In the genomic region with DNA sequence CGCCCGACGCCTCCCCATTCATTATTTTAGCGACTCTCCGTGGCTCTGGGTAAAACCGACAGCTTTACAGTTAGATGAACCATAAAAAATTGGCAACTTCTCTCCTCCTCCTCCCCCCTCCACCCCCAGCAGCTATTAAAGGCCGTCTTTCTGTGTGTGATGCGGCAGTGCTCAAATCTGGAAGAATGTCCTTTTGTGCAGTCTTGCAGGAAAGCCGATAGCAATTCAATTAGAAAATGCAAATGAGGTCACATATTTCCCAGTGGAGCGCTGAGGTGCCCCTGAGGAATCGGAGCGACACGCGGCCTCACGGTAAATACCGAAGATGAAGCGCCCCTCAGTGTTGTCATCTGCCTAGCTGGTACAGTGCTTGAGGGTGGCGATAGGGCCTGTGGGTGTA, we compare ENCODE assay signal across 12 mouse cellular contexts.
A peak's percentile ranks its signal among the peaks of the same experiment; 100 is the strongest.
DNase-seq lines count a peak whose midpoint lies in the region; ATAC-seq lines count a peak whose summit lies in the region.
"Had no signal": no experiment of that assay in that cellular context is flagged by ENCODE, and none has a peak within 500 bp of the region (broad histone marks: within the 10 kb centered on the region; RNA-seq: fewer than 3 reads in every experiment).

No protein-coding gene starts in this region.

- H3K9me3 ChIP-seq in neural tube, embryonic 11.5 days (ENCODE audit: control insufficient read depth, low read length) = no peaks in the 10 kb centered on the region
- H3K9me3 ChIP-seq in forebrain, embryonic 15.5 days = no peaks in the 10 kb centered on the region
- no peaks in the 10 kb centered on the region for H3K9me3 ChIP-seq in midbrain, embryonic 12.5 days
- H3K9me3 ChIP-seq in heart, embryonic 11.5 days (replicated peaks; ENCODE audit: control insufficient read depth, low read length) = no peaks in the 10 kb centered on the region
- H3K9me3 ChIP-seq: embryonic facial prominence, embryonic 15.5 days; stomach, embryonic 15.5 days had no signal

- H3K4me1 ChIP-seq in neural tube, embryonic 11.5 days (ENCODE audit: control insufficient read depth, insufficient read depth, low read length) = peaks cover 7% of the 10 kb centered on the region; the same call in 1 of the 2 replicates
- peaks cover 26% of the 10 kb centered on the region for H3K4me1 ChIP-seq in forebrain, embryonic 15.5 days
- peaks cover 32% of the 10 kb centered on the region for H3K4me1 ChIP-seq in midbrain, embryonic 12.5 days
- peaks cover 6% of the 10 kb centered on the region; the same call in 1 of the 2 replicates for H3K4me1 ChIP-seq in heart, embryonic 11.5 days (ENCODE audit: control insufficient read depth, insufficient read depth, low read length)
- H3K4me1 ChIP-seq: stomach, embryonic 15.5 days had no signal

- DNase-seq in neural tube, embryonic 11.5 days (ENCODE audit: low spot score) = peak; percentile 49
- DNase-seq in neural tube, embryonic 10.5 days (ENCODE audit: extremely low spot score, low spot score) = no peak
- DNase-seq in kidney, postnatal 10 days = no peak
- DNase-seq in right cerebral cortex, postnatal 14 days = no peak
- DNase-seq: gastrocnemius, postnatal 36 days; heart, postnatal 36 days; lung, adult 18-20 months had no signal

- 33% methylated on average over 18 of the region's 18 CpGs for WGBS in neural tube, embryonic 11.5 days
- 14% methylated on average over 18 of the region's 18 CpGs for WGBS in forebrain, embryonic 15.5 days
- 21% methylated on average over 18 of the region's 18 CpGs for WGBS in midbrain, embryonic 12.5 days
- WGBS in heart, embryonic 11.5 days (ENCODE audit: insufficient replicate concordance) = 86% methylated on average over 18 of the region's 18 CpGs

- ATAC-seq in neural tube, embryonic 11.5 days (ENCODE audit: insufficient read depth, low FRiP score, low TSS enrichment) = peak; percentile 78
- ATAC-seq in forebrain, embryonic 15.5 days (replicated peaks) = peak; percentile 59
- peak; percentile 70 for ATAC-seq in midbrain, embryonic 12.5 days (ENCODE audit: low FRiP score, low read depth)
- no peak for ATAC-seq in heart, embryonic 11.5 days (replicated peaks; ENCODE audit: insufficient number of reproducible peaks, low FRiP score, low TSS enrichment)

- no peak overlapping the region for H3K4me3 ChIP-seq in neural tube, embryonic 11.5 days (ENCODE audit: low read depth, low read length)
- no peak overlapping the region for H3K4me3 ChIP-seq in forebrain, embryonic 15.5 days
- H3K4me3 ChIP-seq in midbrain, embryonic 12.5 days = no peak overlapping the region
- no peak overlapping the region for H3K4me3 ChIP-seq in heart, embryonic 11.5 days (ENCODE audit: low read depth, low read length)
- H3K4me3 ChIP-seq: embryonic facial prominence, embryonic 15.5 days; stomach, embryonic 15.5 days had no signal

- H3K27ac ChIP-seq in neural tube, embryonic 11.5 days (ENCODE audit: low read depth, low read length) = no peak overlapping the region
- H3K27ac ChIP-seq in forebrain, embryonic 15.5 days (replicated peaks) = peak overlapping the region; percentile 69
- H3K27ac ChIP-seq in midbrain, embryonic 12.5 days (replicated peaks) = peak overlapping the region; percentile 57
- H3K27ac ChIP-seq in heart, embryonic 11.5 days (ENCODE audit: low read depth, low read length) = no peak overlapping the region
- H3K27ac ChIP-seq: embryonic facial prominence, embryonic 15.5 days; stomach, embryonic 15.5 days had no signal

- H3K27me3 ChIP-seq in neural tube, embryonic 11.5 days (ENCODE audit: control insufficient read depth, insufficient read depth, low read length) = no peaks in the 10 kb centered on the region
- H3K27me3 ChIP-seq in forebrain, embryonic 15.5 days = no peaks in the 10 kb centered on the region
- no peaks in the 10 kb centered on the region for H3K27me3 ChIP-seq in midbrain, embryonic 12.5 days
- no peaks in the 10 kb centered on the region for H3K27me3 ChIP-seq in heart, embryonic 11.5 days (ENCODE audit: control insufficient read depth, insufficient read depth, low read length)
- H3K27me3 ChIP-seq: embryonic facial prominence, embryonic 15.5 days; stomach, embryonic 15.5 days had no signal

- no peak overlapping the region for H3K9ac ChIP-seq in neural tube, embryonic 11.5 days (ENCODE audit: low read length)
- no peak overlapping the region for H3K9ac ChIP-seq in forebrain, embryonic 15.5 days (replicated peaks)
- no peak overlapping the region for H3K9ac ChIP-seq in midbrain, embryonic 12.5 days (replicated peaks)
- H3K9ac ChIP-seq in heart, embryonic 11.5 days (ENCODE audit: low read depth, low read length) = no peak overlapping the region
- H3K9ac ChIP-seq: embryonic facial prominence, embryonic 15.5 days; stomach, embryonic 15.5 days had no signal

- no peak overlapping the region for H3K4me2 ChIP-seq in neural tube, embryonic 11.5 days (ENCODE audit: low read depth)
- H3K4me2 ChIP-seq in forebrain, embryonic 15.5 days (replicated peaks) = peak overlapping the region; percentile 29
- H3K4me2 ChIP-seq in midbrain, embryonic 12.5 days (replicated peaks) = peak overlapping the region; percentile 4; the same call in 1 of the 2 replicates
- H3K4me2 ChIP-seq in heart, embryonic 11.5 days = no peak overlapping the region
- H3K4me2 ChIP-seq: embryonic facial prominence, embryonic 15.5 days; stomach, embryonic 15.5 days had no signal

- H3K36me3 ChIP-seq in neural tube, embryonic 11.5 days (ENCODE audit: control insufficient read depth, insufficient read depth, low read length) = no peaks in the 10 kb centered on the region
- no peaks in the 10 kb centered on the region for H3K36me3 ChIP-seq in forebrain, embryonic 15.5 days
- no peaks in the 10 kb centered on the region for H3K36me3 ChIP-seq in midbrain, embryonic 12.5 days
- no peaks in the 10 kb centered on the region for H3K36me3 ChIP-seq in heart, embryonic 11.5 days (ENCODE audit: control insufficient read depth, insufficient read depth, low read length)
- H3K36me3 ChIP-seq: embryonic facial prominence, embryonic 15.5 days; stomach, embryonic 15.5 days had no signal

Comparison
In these comparisons a context has a peak if more than half of its experiments do, and no peak if none do; other contexts are left out.
1. H3K27ac ChIP-seq: peak in forebrain, embryonic 15.5 days (single experiment) and midbrain, embryonic 12.5 days (single experiment); none in neural tube, embryonic 11.5 days (single experiment) and heart, embryonic 11.5 days (single experiment).
2. H3K4me2 ChIP-seq: peak in forebrain, embryonic 15.5 days (single experiment) and midbrain, embryonic 12.5 days (single experiment); none in neural tube, embryonic 11.5 days (single experiment) and heart, embryonic 11.5 days (single experiment).